Mouse (Mus musculus) CH12.LX (cell line): ENCODE data around the gene Zbp1. TPM values are rescaled to one million over a fixed set of nuclear protein-coding genes. Genes with fewer than 3 reads are reported as not detected.

Experiments
- DNase-seq: peaks from one replicate; pipeline ENCODE4 v3.0.0-alpha.2; 2013; ENCODE audit errors: extremely low read depth
- H3K27ac ChIP-seq: 2 replicates; pipeline ENCODE4 v1.5.1; 2012; ENCODE audit warnings: low read depth, mild to moderate bottlenecking, control low read depth, moderate library complexity; ENCODE audit not compliant: insufficient read depth
- H3K27me3 ChIP-seq: replicated peaks from 2 replicates; pipeline ENCODE3; 2012; ENCODE audit warnings: inconsistent platforms
- H3K36me3 ChIP-seq, 2 experiments: replicated peaks in 1 of 2; 2 replicates each; pipeline versions ENCODE3 to v1.6.1; 2012; ENCODE audit warnings: inconsistent platforms in 1 of 2, low read length in 1 of 2, mild to moderate bottlenecking in 1 of 2, mixed read lengths in 1 of 2, moderate library complexity in 1 of 2; ENCODE audit not compliant: control insufficient read depth in 1 of 2, insufficient read depth in 1 of 2
- H3K4me1 ChIP-seq, 2 experiments: 2 replicates each; pipeline ENCODE4 v1.6.1; 2012; ENCODE audit warnings: inconsistent platforms in 1 of 2, moderate library complexity in 1 of 2; ENCODE audit not compliant: insufficient read depth in 2 of 2, control insufficient read depth in 1 of 2
- H3K4me2 ChIP-seq: 2 replicates; pipeline ENCODE4 v1.6.1; 2012; ENCODE audit warnings: low read depth, mild to moderate bottlenecking, control low read depth; ENCODE audit not compliant: poor library complexity, insufficient read depth, severe bottlenecking
- H3K4me3 ChIP-seq, 3 experiments: fragments of 150-350 bp in 1 of 3; sonication (generic) in 1 of 3; replicated peaks in 1 of 3; 2 replicates each; pipeline versions ENCODE3 to v1.5.1; 2011 to 2012; ENCODE audit warnings: low read depth in 2 of 3, low read length in 2 of 3, mild to moderate bottlenecking in 2 of 3, moderate library complexity in 2 of 3, control low read depth in 1 of 3, improper control_type of control experiment in 1 of 3, inconsistent platforms in 1 of 3, mixed read lengths in 1 of 3; ENCODE audit not compliant: poor library complexity in 1 of 3
- H3K79me2 ChIP-seq: replicated peaks from 2 replicates; pipeline ENCODE4 v1.6.1; 2012; ENCODE audit warnings: mild to moderate bottlenecking, moderate library complexity; ENCODE audit not compliant: control insufficient read depth, poor library complexity, insufficient read depth, severe bottlenecking; ENCODE audit errors: extremely low read depth
- H3K9ac ChIP-seq: 2 replicates; pipeline ENCODE4 v1.6.1; 2012; ENCODE audit warnings: low read depth, mild to moderate bottlenecking, control low read depth, moderate library complexity; ENCODE audit not compliant: insufficient read depth
- H3K9me3 ChIP-seq: replicated peaks from 2 replicates; pipeline ENCODE3; 2012; ENCODE audit warnings: low read length, inconsistent platforms, mixed read lengths
- CHD2 ChIP-seq: IDR thresholded peaks from 2 replicates; pipeline ENCODE4 v1.6.1; 2011; ENCODE audit warnings: low read length, improper control_type of control experiment
- CTCF ChIP-seq, 2 experiments: IDR thresholded peaks in 1 of 2; conservative IDR thresholded peaks in 1 of 2; 2 replicates each; pipeline ENCODE4 v1.5.1; 2011 to 2012; ENCODE audit warnings: low read depth in 2 of 2, low read length in 2 of 2, improper control_type of control experiment in 1 of 2, inconsistent platforms in 1 of 2, mild to moderate bottlenecking in 1 of 2, moderate library complexity in 1 of 2
- E2F4 ChIP-seq: IDR thresholded peaks from 2 replicates; pipeline ENCODE4 v1.6.1; 2011; ENCODE audit warnings: low read depth, low read length, improper control_type of control experiment; ENCODE audit not compliant: insufficient replicate concordance
- ETS1 ChIP-seq: conservative IDR thresholded peaks from 2 replicates; pipeline ENCODE4 v1.6.1; 2012; ENCODE audit warnings: low read depth, mild to moderate bottlenecking, inconsistent platforms, low read length, improper control_type of control experiment, moderate library complexity
- HCFC1 ChIP-seq: IDR thresholded peaks from 2 replicates; pipeline ENCODE4 v1.6.1; 2012; ENCODE audit warnings: low read depth, mild to moderate bottlenecking, inconsistent platforms, low read length, improper control_type of control experiment
- IRF4 ChIP-seq: IDR thresholded peaks from 2 replicates; pipeline ENCODE4 v1.6.1; 2014; ENCODE audit warnings: low read depth, mild to moderate bottlenecking, inconsistent platforms, low read length, improper control_type of control experiment
- JUN ChIP-seq: IDR thresholded peaks from 2 replicates; pipeline ENCODE4 v1.6.1; 2011; ENCODE audit warnings: low read depth, mild to moderate bottlenecking, low read length, improper control_type of control experiment, moderate library complexity; ENCODE audit not compliant: insufficient read depth
- MAFK ChIP-seq: IDR thresholded peaks from 2 replicates; pipeline ENCODE4 v1.6.1; 2011; ENCODE audit warnings: low read length, improper control_type of control experiment; ENCODE audit not compliant: insufficient replicate concordance
- MAX ChIP-seq: IDR thresholded peaks from 2 replicates; pipeline ENCODE4 v1.6.1; 2011; ENCODE audit warnings: low read length, improper control_type of control experiment
- MYC ChIP-seq: IDR thresholded peaks from 2 replicates; pipeline ENCODE4 v1.6.1; 2011; ENCODE audit warnings: low read depth, mild to moderate bottlenecking, improper control_type of control experiment, low read length
- NRF1 ChIP-seq: IDR thresholded peaks from 2 replicates; pipeline ENCODE4 v1.6.1; 2014; ENCODE audit warnings: low read depth, mild to moderate bottlenecking, inconsistent platforms, low read length, improper control_type of control experiment, moderate library complexity
- RAD21 ChIP-seq: IDR thresholded peaks from 2 replicates; pipeline ENCODE4 v1.6.1; 2011; ENCODE audit warnings: low read depth, mild to moderate bottlenecking, low read length, improper control_type of control experiment, moderate library complexity
- SIN3A ChIP-seq: IDR thresholded peaks from 2 replicates; pipeline ENCODE4 v1.6.1; 2012; ENCODE audit warnings: low read length, improper control_type of control experiment, inconsistent platforms
- SMC3 ChIP-seq: IDR thresholded peaks from 2 replicates; pipeline ENCODE4 v1.6.1; 2011; ENCODE audit warnings: low read depth, low read length, improper control_type of control experiment
- TBP ChIP-seq: conservative IDR thresholded peaks from 2 replicates; pipeline ENCODE4 v1.6.1; 2011; ENCODE audit warnings: low read depth, low read length, improper control_type of control experiment
- UBTF ChIP-seq: IDR thresholded peaks from 2 replicates; pipeline ENCODE4 v1.6.1; 2012; ENCODE audit warnings: low read depth, mild to moderate bottlenecking, inconsistent platforms, low read length, improper control_type of control experiment, moderate library complexity
- ZC3H11A ChIP-seq: IDR thresholded peaks from 2 replicates; pipeline ENCODE4 v1.6.1; 2012; ENCODE audit warnings: low read depth, mild to moderate bottlenecking, inconsistent platforms, low read length, improper control_type of control experiment
- ZNF384 ChIP-seq: IDR thresholded peaks from 2 replicates; pipeline ENCODE4 v1.6.1; 2012; ENCODE audit warnings: low read depth, low read length, improper control_type of control experiment, inconsistent platforms
- dilution Hi-C: fragments of 300-500 bp; cut with MboI; formaldehyde crosslinking; loops from 2 replicates; pipeline ENCODE4 v1.14.3; 2020; ENCODE audit warnings: low sequenced_read_pairs; ENCODE audit not compliant: extremely low pct_unique_long_range_greater_than_20kb, extremely low pct_ligation_motif_present
- in situ Hi-C: fragments of 300-500 bp; cut with MboI; formaldehyde crosslinking; loops from 3 replicates; pipeline ENCODE4 v1.14.3; 2019; ENCODE audit warnings: low sequenced_read_pairs, low pct_ligation_motif_present, low pct_unique_long_range_greater_than_20kb, mixed read lengths
- polyA plus RNA-seq: library from polyadenylated mRNA; unstranded; fragments of >175 nt; gene quantifications from 2 replicates; pipeline ENCODE4 v1.2.1, GENCODE M21; 2012; ENCODE audit warnings: low read depth; ENCODE audit not compliant: insufficient read length
- total RNA-seq, 2 experiments: library from RNA; depleted of rRNA; stranded (reverse); fragments of 300-350 nt in 1 of 2; fragments of >200 nt in 1 of 2; gene quantifications; 2 replicates each; pipeline ENCODE4 v1.2.3; 2012 to 2014

Zbp1 gene
- total and polyA plus RNA-seq, 3 experiments, result 8.1 to 9.8 (median 8.7) TPM

GRCm38 (mm10) chr2:173174569-173174968 is 44.2 kb downstream of the Zbp1 start:
- no peak overlapping the region for H3K4me2 ChIP-seq
- peaks cover 12 to 30% of the 10 kb centered on the region in 2 experiments for H3K4me1 ChIP-seq
- no peak for DNase-seq
- dilution Hi-C loops, result no loop called here
- no peak overlapping the region for H3K9ac ChIP-seq
- H3K9me3 ChIP-seq, result peaks cover 9% of the 10 kb centered on the region
- H3K27me3 ChIP-seq, result peaks cover 45% of the 10 kb centered on the region
- no peak for TF ChIP-seq CTCF (conservative IDR thresholded peaks at IDR 0.05 in 1 of 2, IDR thresholded peaks at IDR 0.05 in 1 of 2; ENCODE audit: low read depth in 2 of 2, low read length in 2 of 2)
- no peak for TF ChIP-seq MAFK
- TF ChIP-seq ZNF384, result no peak
- TF ChIP-seq HCFC1, result no peak
- no peak for TF ChIP-seq ETS1
- TF ChIP-seq MAX, result no peak
- TF ChIP-seq E2F4, result no peak
- TF ChIP-seq NRF1, result no peak
- no peak for TF ChIP-seq IRF4
- TF ChIP-seq TBP, result no peak
- no peak for TF ChIP-seq UBTF
- no peak for TF ChIP-seq SIN3A
- TF ChIP-seq SMC3, result no peak
- TF ChIP-seq ZC3H11A, result no peak
- TF ChIP-seq RAD21, result no peak
- no peak for TF ChIP-seq MYC
- no peak for TF ChIP-seq JUN
- in situ Hi-C loops, result loop anchor here (25.0 kb wide), 1 partner anchor 162 kb away; the partner anchor contains the start of genes Rae1 and Rbm38
- no peak overlapping the region for H3K27ac ChIP-seq
- H3K79me2 ChIP-seq, result no peaks in the 10 kb centered on the region
- H3K36me3 ChIP-seq, result no peaks in the 10 kb centered on the region
- no peak overlapping the region for H3K4me3 ChIP-seq

- H3K4me3 ChIP-seq, result no peak overlapping the region
- H3K27ac ChIP-seq, result no peak overlapping the region
- H3K4me1 ChIP-seq, result peaks cover 12 to 30% of the 10 kb centered on the region in 2 experiments
- TF ChIP-seq CHD2 (0 out of 2 replicates have a peak, but pooled peaks have one; percentile 34), UBTF (no peak)
- TF ChIP-seq, all 38 proteins: peak for 1
- DNase-seq, result peak; percentile 64
- H3K79me2 ChIP-seq, result no peaks in the 10 kb centered on the region
- in situ Hi-C loops (loop anchor here (25.0 kb wide), 1 partner anchor 162 kb away; the partner anchor contains the start of genes Rae1 and Rbm38), dilution Hi-C loops (no loop called here)
- peaks cover 43% of the 10 kb centered on the region for H3K27me3 ChIP-seq
- H3K9me3 ChIP-seq, result peaks cover 9% of the 10 kb centered on the region
- no peaks in the 10 kb centered on the region for H3K36me3 ChIP-seq
- peak overlapping the region; percentile 53; the same call in 1 of the 2 replicates for H3K4me2 ChIP-seq
- H3K9ac ChIP-seq, result no peak overlapping the region
Observed at GRCm38 (mm10) chr2:173173521-173174511, 44.9 kb downstream of the Zbp1 start.
